Mouse (Mus musculus): ENCODE data around the gene Hapln4. TPM values are rescaled to one million over a fixed set of nuclear protein-coding genes. Genes with fewer than 3 reads are reported as not detected.

The Hapln4 gene
- total and polyA plus RNA-seq, 3 experiments, result 0.07 to 0.30 (median 0.20) TPM

DNA sequence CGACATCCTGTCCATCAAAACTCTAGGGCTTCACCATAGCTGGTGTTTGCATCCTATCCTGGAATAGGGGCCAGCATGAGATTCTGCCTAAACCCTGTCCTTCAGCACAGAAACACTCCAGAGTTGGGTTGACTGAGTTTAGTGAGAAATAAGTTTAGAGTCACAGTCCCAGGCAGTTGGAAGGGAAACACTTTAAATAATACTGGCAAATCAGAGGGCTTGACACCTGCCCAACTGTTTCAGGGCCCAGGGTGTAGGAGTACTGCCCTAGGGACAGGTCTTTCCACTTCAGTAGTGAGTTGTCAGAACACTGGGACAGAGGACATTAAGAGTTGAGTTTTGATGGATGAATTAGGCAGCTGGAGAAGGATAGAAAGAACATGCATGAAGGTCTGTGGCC, 2.9 kb downstream of the Hapln4 start:
- TF ChIP-seq MEF2A (IDR thresholded peaks at IDR 0.05; ENCODE audit: borderline replicate concordance, low read depth, low read length), result no peak
- TF ChIP-seq E2F4 (IDR thresholded peaks at IDR 0.05; ENCODE audit: insufficient replicate concordance, low read depth, low read length), result no peak
- TF ChIP-seq POLR2A (IDR thresholded peaks at IDR 0.05; ENCODE audit: low read depth, low read length), result no peak
- TF ChIP-seq MYC (IDR thresholded peaks at IDR 0.05; ENCODE audit: low read depth, low read length), result no peak
- no peak for TF ChIP-seq CTCF (conservative IDR thresholded peaks at IDR 0.05 in 1 of 2, IDR thresholded peaks at IDR 0.05 in 1 of 2; ENCODE audit: low read depth in 2 of 2, low read length in 2 of 2)
- TF ChIP-seq ZC3H11A (IDR thresholded peaks at IDR 0.05; ENCODE audit: low read depth, low read length), result no peak
- no peak for TF ChIP-seq SIN3A (IDR thresholded peaks at IDR 0.05; ENCODE audit: low read length)
- TF ChIP-seq USF2 (conservative IDR thresholded peaks at IDR 0.05; ENCODE audit: low read depth, low read length), result no peak
- Histone ChIP-seq H3K4me3 (replicated peaks in 1 of 3; ENCODE audit: low read depth in 2 of 3, low read length in 2 of 3, poor library complexity in 1 of 3) (no peak overlapping the region), H3K9ac (ENCODE audit: insufficient read depth, low read depth) (no peak overlapping the region), H3K27me3 (replicated peaks) (no peaks in the 10 kb centered on the region), H3K4me1 (ENCODE audit: control insufficient read depth in 1 of 2, insufficient read depth in 2 of 2) (no peaks in the 10 kb centered on the region), H3K79me2 (replicated peaks; ENCODE audit: control insufficient read depth, extremely low read depth, insufficient read depth, poor library complexity, severe bottlenecking) (no peaks in the 10 kb centered on the region), H3K4me2 (ENCODE audit: insufficient read depth, low read depth, poor library complexity, severe bottlenecking) (no peak overlapping the region), H3K36me3 (replicated peaks in 1 of 2; ENCODE audit: control insufficient read depth in 1 of 2, insufficient read depth in 1 of 2, low read length in 1 of 2) (peaks cover 0 to 12% of the 10 kb centered on the region in 2 experiments), H3K9me3 (replicated peaks; ENCODE audit: low read length) (peaks cover 5% of the 10 kb centered on the region), H3K27ac (ENCODE audit: insufficient read depth, low read depth) (no peak overlapping the region)
- dilution Hi-C loops (cut with MboI; ENCODE audit: extremely low pct_ligation_motif_present, extremely low pct_unique_long_range_greater_than_20kb, low sequenced_read_pairs), result no loop called here
- DNase-seq (ENCODE audit: extremely low read depth), result no peak
- in situ Hi-C loops (cut with MboI; ENCODE audit: low pct_ligation_motif_present, low pct_unique_long_range_greater_than_20kb, low sequenced_read_pairs), result no loop called here

DNA sequence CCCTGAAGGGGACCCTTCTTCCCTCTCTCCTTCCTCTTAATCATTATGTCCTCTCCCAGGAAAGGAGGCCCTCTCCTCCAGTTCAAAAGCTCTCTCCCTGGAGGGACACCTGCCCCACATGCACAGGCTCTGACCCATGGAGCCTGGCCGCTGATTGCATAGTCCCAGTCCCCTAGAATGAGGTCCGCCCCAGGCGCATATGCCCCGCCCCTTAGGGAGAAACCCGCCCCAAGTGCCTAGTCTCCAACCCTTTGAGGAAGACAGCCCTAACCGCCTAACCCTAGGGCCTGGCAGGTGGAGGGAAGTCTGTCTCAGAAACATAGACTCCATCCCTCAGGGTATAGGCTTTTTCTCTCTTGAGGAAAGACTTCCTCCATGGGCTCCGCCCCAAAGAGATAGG, 4.0 kb downstream of the Hapln4 start:
- Histone ChIP-seq H3K27me3 (replicated peaks) (no peaks in the 10 kb centered on the region), H3K9me3 (replicated peaks; ENCODE audit: low read length) (peaks cover 5% of the 10 kb centered on the region), H3K79me2 (replicated peaks; ENCODE audit: control insufficient read depth, extremely low read depth, insufficient read depth, poor library complexity, severe bottlenecking) (no peaks in the 10 kb centered on the region), H3K27ac (ENCODE audit: insufficient read depth, low read depth) (no peak overlapping the region), H3K4me2 (ENCODE audit: insufficient read depth, low read depth, poor library complexity, severe bottlenecking) (no peak overlapping the region), H3K4me3 (replicated peaks in 1 of 3; ENCODE audit: low read depth in 2 of 3, low read length in 2 of 3, poor library complexity in 1 of 3) (no peak overlapping the region), H3K9ac (ENCODE audit: insufficient read depth, low read depth) (no peak overlapping the region), H3K4me1 (ENCODE audit: control insufficient read depth in 1 of 2, insufficient read depth in 2 of 2) (no peaks in the 10 kb centered on the region), H3K36me3 (replicated peaks in 1 of 2; ENCODE audit: control insufficient read depth in 1 of 2, insufficient read depth in 1 of 2, low read length in 1 of 2) (peaks cover 0 to 16% of the 10 kb centered on the region in 2 experiments)
- no peak for TF ChIP-seq CHD2 (IDR thresholded peaks at IDR 0.05; ENCODE audit: low read length)
- TF ChIP-seq ZKSCAN1 (IDR thresholded peaks at IDR 0.05; ENCODE audit: borderline replicate concordance, low read depth, low read length), result no peak
- no peak for TF ChIP-seq IRF4 (IDR thresholded peaks at IDR 0.05; ENCODE audit: low read depth, low read length)
- no peak for TF ChIP-seq RCOR1 (conservative IDR thresholded peaks at IDR 0.05; ENCODE audit: low read depth, low read length)
- no peak for TF ChIP-seq MAFK (IDR thresholded peaks at IDR 0.05; ENCODE audit: insufficient replicate concordance, low read length)
- no peak for TF ChIP-seq GABPA (IDR thresholded peaks at IDR 0.05; ENCODE audit: insufficient replicate concordance, low read depth, low read length)
- no peak for TF ChIP-seq JUND (conservative IDR thresholded peaks at IDR 0.05; ENCODE audit: low read depth, low read length)
- TF ChIP-seq POLR2AphosphoS2 (IDR thresholded peaks at IDR 0.05; ENCODE audit: low read depth, low read length), result no peak
- TF ChIP-seq USF1 (IDR thresholded peaks at IDR 0.05; ENCODE audit: low read depth, low read length), result no peak
- TF ChIP-seq JUN (IDR thresholded peaks at IDR 0.05; ENCODE audit: insufficient read depth, low read depth, low read length), result no peak
- in situ Hi-C loops (cut with MboI; ENCODE audit: low pct_ligation_motif_present, low pct_unique_long_range_greater_than_20kb, low sequenced_read_pairs), result no loop called here
- dilution Hi-C loops (cut with MboI; ENCODE audit: extremely low pct_ligation_motif_present, extremely low pct_unique_long_range_greater_than_20kb, low sequenced_read_pairs), result no loop called here
- DNase-seq (ENCODE audit: extremely low read depth), result no peak

Data from CH12.LX (cell line).